Mouse (Mus musculus): ENCODE data around the gene Rnf148. TPM values are rescaled to one million over a fixed set of nuclear protein-coding genes. Genes with fewer than 3 reads are reported as not detected.

Rnf148 gene
- not detected in 2 replicates for polyA plus RNA-seq (2015; fragmentation: Nextera tagmentation; extraction: Ambion mirVana)

DNA sequence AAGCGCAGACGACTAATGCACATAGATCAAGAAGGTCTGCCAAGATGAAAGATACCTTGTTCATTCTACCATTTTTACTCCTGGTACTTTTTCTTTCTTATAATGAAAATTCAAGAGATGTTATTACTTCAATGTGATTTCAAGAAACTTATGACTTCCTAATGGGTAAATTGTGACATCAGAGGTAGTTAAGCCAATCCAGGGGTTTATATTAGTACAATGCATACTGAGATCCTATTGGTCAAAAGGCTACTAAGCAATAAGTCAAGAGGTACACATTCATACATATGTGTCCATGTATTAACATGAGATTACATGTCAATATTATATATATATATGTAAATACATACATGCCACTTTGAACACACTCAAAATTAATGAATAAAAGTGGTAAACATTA lies at the start of gene Rnf148:
Gene Rnf148 (minus strand): TSS at position 101 of the 400 bp plus-strand sequence.
- ATAC-seq (ENCODE audit: insufficient number of reproducible peaks, low FRiP score, low TSS enrichment, low read depth) = no peak
- Histone ChIP-seq H3K36me3 (no peaks in the 10 kb centered on the region), H3K27me3 (no peaks in the 10 kb centered on the region), H3K9me3 (replicated peaks) (no peaks in the 10 kb centered on the region), H3K27ac (replicated peaks) (no peak within 1 kb of the TSS), H3K4me2 (replicated peaks) (no peak within 1 kb of the TSS), H3K9ac (no peak within 1 kb of the TSS), H3K4me1 (no peaks in the 10 kb centered on the region), H3K4me3 (replicated peaks) (no peak within 1 kb of the TSS)
- 90% methylated on average over 2 of the region's 2 CpGs for WGBS

DNA sequence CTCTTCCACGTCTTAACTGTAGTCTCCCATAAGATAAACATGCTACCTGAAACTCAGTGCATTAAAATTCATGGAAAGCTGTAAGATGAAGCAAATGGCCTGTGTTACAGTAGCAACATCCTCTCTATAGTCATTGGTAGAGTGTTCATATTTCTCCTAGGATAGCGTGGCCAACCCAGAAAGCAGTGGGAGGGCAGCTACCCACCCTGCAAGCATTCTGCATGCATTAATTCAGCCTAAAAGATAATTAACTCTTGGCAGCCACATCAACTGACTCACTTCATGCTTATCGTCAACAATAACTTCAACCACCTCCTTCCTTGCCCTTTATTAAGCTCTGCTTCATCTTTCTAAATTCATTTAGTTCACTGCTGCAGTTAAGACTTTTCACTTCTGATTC lies 45.9 kb upstream of the Rnf148 start:
- 65% methylated on average over 3 of the region's 3 CpGs for WGBS
- Histone ChIP-seq H3K4me2 (replicated peaks) (no peak overlapping the region), H3K4me3 (replicated peaks) (no peak overlapping the region)

DNA sequence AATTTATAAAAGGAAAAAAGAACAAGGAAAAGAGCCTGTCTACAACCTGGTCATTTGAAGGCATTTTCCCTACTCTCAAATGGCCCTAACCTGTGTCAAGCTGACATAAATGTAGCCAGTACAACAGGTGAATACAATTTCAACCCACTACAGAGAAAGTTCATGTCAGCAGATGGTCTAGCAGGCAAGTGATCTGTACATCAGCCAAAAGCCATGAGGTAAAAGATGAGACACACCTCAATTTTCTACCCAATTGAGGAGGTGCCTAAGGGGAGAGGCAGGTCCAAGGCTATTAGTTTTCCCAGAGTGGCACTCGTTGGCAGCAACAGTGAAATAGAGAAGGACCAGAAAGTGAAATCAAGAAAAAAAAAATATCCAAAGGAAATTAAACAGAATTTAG lies 23.2 kb upstream of the Rnf148 start:
- H3K9ac ChIP-seq = no peak overlapping the region
- H3K36me3 ChIP-seq = no peaks in the 10 kb centered on the region
- no peak overlapping the region for H3K4me2 ChIP-seq (replicated peaks)
- no peak for ATAC-seq (ENCODE audit: insufficient number of reproducible peaks, low FRiP score, low TSS enrichment, low read depth)
- WGBS = 64% methylated on average over 1 of the region's 1 CpGs
- H3K9me3 ChIP-seq (replicated peaks) = no peaks in the 10 kb centered on the region
- no peak overlapping the region for H3K4me3 ChIP-seq (replicated peaks)
- no peak overlapping the region for H3K27ac ChIP-seq (replicated peaks)
- no peaks in the 10 kb centered on the region for H3K4me1 ChIP-seq
- H3K27me3 ChIP-seq = no peaks in the 10 kb centered on the region

More for the DNA sequence above, 45.9 kb upstream of the Rnf148 start:
- Histone ChIP-seq H3K36me3 (no peaks in the 10 kb centered on the region), H3K27me3 (no peaks in the 10 kb centered on the region), H3K4me1 (no peaks in the 10 kb centered on the region), H3K27ac (replicated peaks) (no peak overlapping the region), H3K9me3 (replicated peaks) (no peaks in the 10 kb centered on the region), H3K9ac (no peak overlapping the region)
- ATAC-seq (ENCODE audit: insufficient number of reproducible peaks, low FRiP score, low TSS enrichment, low read depth) = no peak

DNA sequence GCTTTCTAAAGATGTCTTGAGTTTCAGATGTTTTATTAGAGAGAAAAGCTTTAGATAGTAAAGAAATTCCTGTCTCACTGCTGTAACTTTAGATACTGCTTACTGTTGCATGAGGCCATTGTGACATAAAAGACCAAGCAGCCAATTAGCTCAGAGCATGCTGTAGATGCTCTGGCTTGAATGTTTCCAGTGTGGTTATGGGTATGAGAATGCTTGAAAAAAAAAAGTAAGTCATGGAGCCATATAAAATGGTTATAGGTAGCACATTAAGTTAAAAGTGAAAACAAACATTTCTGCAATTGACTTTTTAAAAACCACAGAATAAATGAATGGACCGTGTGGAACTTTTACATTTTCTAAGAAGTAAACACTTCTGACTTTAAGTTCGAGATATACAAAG lies 4.7 kb downstream of the Rnf148 start, which contains the start of gene Rnf133:
Gene Rnf133 (minus strand): TSS at position 101 of the 400 bp plus-strand sequence.
- WGBS = 81% methylated on average over 2 of the region's 2 CpGs
- Histone ChIP-seq H3K27me3 (no peaks in the 10 kb centered on the region), H3K9me3 (replicated peaks) (no peaks in the 10 kb centered on the region), H3K27ac (replicated peaks) (no peak within 1 kb of the TSS), H3K36me3 (no peaks in the 10 kb centered on the region), H3K9ac (no peak within 1 kb of the TSS), H3K4me1 (no peaks in the 10 kb centered on the region), H3K4me2 (replicated peaks) (no peak within 1 kb of the TSS), H3K4me3 (replicated peaks) (no peak within 1 kb of the TSS)
- no peak for ATAC-seq (ENCODE audit: insufficient number of reproducible peaks, low FRiP score, low TSS enrichment, low read depth)

DNA sequence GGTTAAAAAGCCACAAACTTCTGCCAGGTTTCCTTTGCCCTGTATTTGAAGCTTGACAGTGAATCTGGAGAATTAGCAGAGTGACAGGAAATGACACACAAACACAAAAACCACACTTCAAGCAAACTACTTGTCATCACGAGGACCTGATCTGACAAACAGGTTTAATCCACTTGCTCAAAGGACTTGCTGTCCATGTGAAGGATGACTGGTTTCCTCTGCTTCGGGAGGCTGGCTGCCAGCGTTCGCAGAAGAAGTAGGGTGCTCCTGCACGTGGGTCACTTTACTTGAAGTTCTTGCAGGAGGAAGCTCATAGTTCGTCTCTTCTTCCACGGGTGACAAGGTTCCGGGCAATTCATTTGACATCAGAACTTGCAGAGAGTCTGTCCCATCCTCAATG lies 6.2 kb downstream of the Rnf148 start:
- no peaks in the 10 kb centered on the region for H3K27me3 ChIP-seq
- no peak for ATAC-seq (ENCODE audit: insufficient number of reproducible peaks, low FRiP score, low TSS enrichment, low read depth)
- H3K4me1 ChIP-seq = no peaks in the 10 kb centered on the region
- WGBS = 70% methylated on average over 8 of the region's 8 CpGs
- H3K27ac ChIP-seq (replicated peaks) = no peak overlapping the region
- H3K36me3 ChIP-seq = no peaks in the 10 kb centered on the region
- H3K9me3 ChIP-seq (replicated peaks) = no peaks in the 10 kb centered on the region
- H3K9ac ChIP-seq = no peak overlapping the region
- no peak overlapping the region for H3K4me2 ChIP-seq (replicated peaks)
- H3K4me3 ChIP-seq (replicated peaks) = no peak overlapping the region

DNA sequence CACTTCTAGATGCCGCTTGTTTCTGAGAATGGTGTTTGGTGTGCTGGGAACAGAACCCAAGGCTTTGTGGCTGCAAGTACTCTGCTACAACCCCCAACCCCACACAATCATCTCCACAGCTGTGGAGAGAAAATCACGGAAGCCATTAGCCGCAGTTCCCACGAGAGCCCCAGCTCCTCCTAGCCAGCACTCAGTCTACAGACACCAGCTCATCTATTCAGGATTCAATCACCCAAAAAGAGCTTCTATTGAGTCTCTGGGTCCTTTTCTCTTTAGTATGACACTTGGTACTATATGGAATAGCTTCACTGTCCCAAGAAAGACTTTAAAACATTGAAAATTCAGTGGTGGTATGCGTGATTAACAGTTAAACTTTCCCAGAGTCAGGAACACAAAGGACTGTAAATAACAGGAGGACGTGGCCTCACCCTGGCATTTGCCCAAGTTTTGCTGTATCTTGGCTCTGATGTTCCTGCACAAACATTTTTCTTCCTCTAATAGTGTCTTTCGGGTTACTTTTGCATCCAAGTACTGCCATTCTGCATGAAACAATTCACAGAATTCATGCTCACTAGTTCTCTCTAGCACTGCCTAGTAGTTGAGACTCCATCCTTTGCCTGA lies 7.2 kb downstream of the Rnf148 start:
- Histone ChIP-seq H3K9me3 (replicated peaks) (no peaks in the 10 kb centered on the region), H3K9ac (no peak overlapping the region), H3K27me3 (no peaks in the 10 kb centered on the region), H3K27ac (replicated peaks) (no peak overlapping the region), H3K4me3 (replicated peaks) (no peak overlapping the region), H3K4me2 (replicated peaks) (no peak overlapping the region), H3K4me1 (no peaks in the 10 kb centered on the region), H3K36me3 (no peaks in the 10 kb centered on the region)
- 64% methylated on average over 7 of the region's 7 CpGs for WGBS
- ATAC-seq (ENCODE audit: insufficient number of reproducible peaks, low FRiP score, low TSS enrichment, low read depth) = no peak

DNA sequence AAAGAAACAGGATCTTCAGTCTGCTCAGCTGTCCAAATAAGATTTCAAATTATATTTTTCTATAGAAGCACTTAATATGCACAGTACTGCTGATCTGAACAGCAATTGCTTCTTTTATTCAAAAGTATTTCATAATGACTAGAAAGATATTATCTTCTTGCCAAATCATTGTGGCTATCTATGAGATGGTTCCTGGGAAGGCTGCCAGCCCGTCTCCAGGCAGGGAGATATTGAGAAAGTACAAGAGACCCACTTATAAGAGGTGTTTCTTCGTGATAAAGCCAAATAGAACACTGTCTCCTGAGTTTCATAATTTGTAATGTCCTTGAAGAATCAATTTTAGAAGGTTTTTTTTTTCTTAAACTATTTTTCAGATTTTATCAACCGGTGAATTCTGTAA lies 17.9 kb downstream of the Rnf148 start:
- H3K9me3 ChIP-seq (replicated peaks) = no peaks in the 10 kb centered on the region
- no peaks in the 10 kb centered on the region for H3K27me3 ChIP-seq
- no peak overlapping the region for H3K4me3 ChIP-seq (replicated peaks)
- no peak for ATAC-seq (ENCODE audit: insufficient number of reproducible peaks, low FRiP score, low TSS enrichment, low read depth)
- H3K9ac ChIP-seq = no peak overlapping the region
- no peak overlapping the region for H3K27ac ChIP-seq (replicated peaks)
- WGBS = 60% methylated on average over 3 of the region's 3 CpGs
- no peak overlapping the region for H3K4me2 ChIP-seq (replicated peaks)
- H3K36me3 ChIP-seq = no peaks in the 10 kb centered on the region
- H3K4me1 ChIP-seq = no peaks in the 10 kb centered on the region

DNA sequence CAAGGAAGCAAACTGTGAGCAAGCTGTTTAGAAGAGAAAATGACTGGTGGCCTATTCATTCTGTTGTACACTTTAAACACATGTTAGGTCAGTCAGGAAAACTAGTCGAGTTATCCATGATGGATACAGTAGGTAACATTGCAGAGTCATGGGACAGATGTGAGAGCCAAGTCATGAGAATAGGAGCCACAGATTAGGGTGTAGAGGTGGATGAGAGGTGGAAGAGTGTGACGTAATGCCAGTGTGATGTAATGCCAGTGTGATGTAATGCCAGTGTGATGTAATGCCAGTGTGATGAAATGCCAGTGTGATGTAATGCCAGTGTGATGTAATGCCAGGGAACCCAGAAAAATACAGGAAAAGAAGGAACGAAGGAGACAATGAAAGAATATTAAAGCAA lies 19.7 kb downstream of the Rnf148 start:
- Histone ChIP-seq H3K36me3 (no peaks in the 10 kb centered on the region), H3K27me3 (no peaks in the 10 kb centered on the region), H3K27ac (replicated peaks) (no peak overlapping the region), H3K4me1 (no peaks in the 10 kb centered on the region), H3K9me3 (replicated peaks) (no peaks in the 10 kb centered on the region), H3K4me2 (replicated peaks) (no peak overlapping the region), H3K4me3 (replicated peaks) (no peak overlapping the region), H3K9ac (no peak overlapping the region)
- no peak for ATAC-seq (ENCODE audit: insufficient number of reproducible peaks, low FRiP score, low TSS enrichment, low read depth)
- WGBS = 88% methylated on average over 3 of the region's 3 CpGs

DNA sequence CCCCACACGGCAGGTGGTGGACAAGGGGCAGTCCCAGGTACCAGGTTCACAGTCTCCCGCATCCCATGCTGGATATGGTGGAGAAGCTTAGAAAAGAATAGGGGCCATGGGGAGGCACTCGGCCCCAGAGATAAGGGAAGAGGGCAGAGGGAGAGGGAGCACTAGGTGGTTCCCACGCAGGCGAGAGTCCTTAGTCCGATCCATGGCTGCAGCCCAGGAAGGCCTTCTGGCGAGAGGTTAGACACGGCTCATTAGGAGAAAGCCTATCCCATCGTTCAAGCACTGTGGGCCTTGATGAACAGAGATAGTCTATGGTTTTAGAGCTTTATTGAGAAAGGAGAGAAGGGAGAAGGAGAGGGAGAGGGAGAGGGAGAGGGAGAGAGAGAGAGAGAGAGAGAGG lies 20.9 kb downstream of the Rnf148 start:
- no peaks in the 10 kb centered on the region for H3K36me3 ChIP-seq
- H3K27ac ChIP-seq (replicated peaks) = no peak overlapping the region
- no peak overlapping the region for H3K9ac ChIP-seq
- ATAC-seq (ENCODE audit: insufficient number of reproducible peaks, low FRiP score, low TSS enrichment, low read depth) = no peak
- no peaks in the 10 kb centered on the region for H3K27me3 ChIP-seq
- H3K4me2 ChIP-seq (replicated peaks) = no peak overlapping the region
- no peaks in the 10 kb centered on the region for H3K4me1 ChIP-seq
- no peaks in the 10 kb centered on the region for H3K9me3 ChIP-seq (replicated peaks)
- H3K4me3 ChIP-seq (replicated peaks) = no peak overlapping the region
- 83% methylated on average over 9 of the region's 9 CpGs for WGBS

DNA sequence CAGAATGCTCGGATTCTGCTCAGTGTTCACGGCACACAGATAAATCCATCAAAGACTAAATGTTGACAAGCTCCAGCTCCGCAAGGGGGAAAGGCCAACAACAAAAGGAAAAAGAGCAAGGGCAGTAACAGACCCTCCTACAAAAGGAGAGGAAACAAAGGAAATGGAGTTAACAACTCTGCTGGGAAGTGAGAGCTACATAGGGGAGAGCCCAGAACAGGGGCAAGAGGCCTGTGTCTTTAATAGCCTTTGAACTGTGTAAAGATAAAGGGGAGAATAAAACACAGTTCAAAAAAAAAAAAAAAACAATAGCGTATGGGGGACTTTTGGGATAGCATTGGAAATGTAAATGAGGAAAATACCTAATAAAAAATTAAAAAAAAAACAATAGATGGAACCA lies 24.5 kb downstream of the Rnf148 start:
- no peak for ATAC-seq (ENCODE audit: insufficient number of reproducible peaks, low FRiP score, low TSS enrichment, low read depth)
- 52% methylated on average over 4 of the region's 4 CpGs for WGBS

More for the DNA sequence above, 24.5 kb downstream of the Rnf148 start:
- H3K9me3 ChIP-seq (replicated peaks) = no peaks in the 10 kb centered on the region
- no peak overlapping the region for H3K4me3 ChIP-seq (replicated peaks)
- no peak overlapping the region for H3K4me2 ChIP-seq (replicated peaks)
- no peaks in the 10 kb centered on the region for H3K36me3 ChIP-seq
- H3K9ac ChIP-seq = no peak overlapping the region
- no peaks in the 10 kb centered on the region for H3K4me1 ChIP-seq
- H3K27me3 ChIP-seq = no peaks in the 10 kb centered on the region
- no peak overlapping the region for H3K27ac ChIP-seq (replicated peaks)
